Mouse (Mus musculus): ENCODE data around the gene Erf.
"Not testable (repeated sequence)": the region's sequence is repeated elsewhere in the genome, so short reads cannot be mapped to it uniquely, and the experiment has no call there.

Erf gene

DNA sequence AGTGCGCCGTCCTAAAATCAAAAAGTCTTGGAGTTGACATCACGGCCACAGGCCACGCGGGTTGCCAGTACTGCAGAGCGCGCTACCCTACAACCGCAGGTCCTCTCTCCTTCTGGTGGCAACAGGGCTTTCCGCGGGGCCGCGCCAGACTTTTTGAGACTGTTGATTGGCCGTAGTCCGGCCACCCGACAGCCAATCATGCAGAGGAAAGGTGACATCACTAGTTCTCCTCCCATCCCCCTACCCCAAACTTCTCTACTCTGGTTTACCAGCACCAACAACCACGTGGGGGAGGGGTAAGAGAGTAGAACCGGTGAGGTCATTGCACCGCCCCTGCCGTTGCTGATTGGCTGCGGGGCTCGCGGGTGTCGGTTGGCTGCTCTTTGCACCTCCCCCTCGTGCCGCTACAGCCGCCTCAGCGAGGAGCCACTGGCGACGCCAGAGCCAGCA lies 16.8 kb upstream of the Erf start, which contains the start of gene Cic:
TSS of gene Cic (plus strand) at position 404 of the 450 bp plus-strand sequence.
- DNase-seq (ENCODE audit: low spot score) = peak; percentile 100

DNA sequence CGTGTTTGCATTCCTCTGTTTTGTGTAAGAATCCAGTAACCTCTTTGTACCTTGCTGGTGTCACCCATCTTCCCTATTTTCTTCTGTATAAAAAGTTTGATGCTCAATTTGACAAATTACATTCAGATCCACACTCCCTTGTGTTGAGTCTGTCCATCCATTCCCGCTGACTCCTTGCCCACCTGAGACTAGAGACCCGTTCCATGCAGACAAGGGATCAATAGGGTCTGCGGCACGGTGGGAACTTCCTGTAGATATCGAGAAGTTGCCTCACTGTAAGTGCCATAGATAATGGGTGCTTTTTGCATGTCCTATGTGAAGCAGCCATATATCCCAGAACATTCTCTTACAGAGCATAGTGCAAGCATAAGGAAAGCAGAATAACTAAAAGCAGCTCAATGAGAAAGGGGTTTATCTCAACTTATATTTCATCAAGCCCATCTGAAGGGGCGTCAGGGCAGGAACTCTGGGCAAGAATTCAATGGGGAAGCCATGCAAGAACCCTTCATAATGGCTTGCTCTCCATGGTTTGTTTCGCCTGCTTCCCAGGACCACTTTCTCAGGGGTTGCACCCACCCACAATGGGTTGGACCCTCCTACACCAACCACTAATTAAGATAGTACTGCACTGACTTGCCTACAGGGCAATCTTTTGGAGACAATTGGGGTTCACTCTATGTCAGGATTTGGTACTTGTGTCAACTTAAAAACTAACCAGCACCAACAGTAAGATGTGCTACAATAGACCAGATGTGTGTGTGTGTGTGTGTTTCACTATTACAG lies 15.8 kb upstream of the Erf start:
- DNase-seq (ENCODE audit: low spot score) = no peak

- DNase-seq (ENCODE audit: low spot score) = not testable (repeated sequence)
These were observed 15.2 kb upstream of the Erf start for GRCm38 (mm10) chr7:25265743-25266142.

- no peak for DNase-seq (ENCODE audit: low spot score)
These were observed 13.7 kb upstream of the Erf start for GRCm38 (mm10) chr7:25263968-25264870.

DNA sequence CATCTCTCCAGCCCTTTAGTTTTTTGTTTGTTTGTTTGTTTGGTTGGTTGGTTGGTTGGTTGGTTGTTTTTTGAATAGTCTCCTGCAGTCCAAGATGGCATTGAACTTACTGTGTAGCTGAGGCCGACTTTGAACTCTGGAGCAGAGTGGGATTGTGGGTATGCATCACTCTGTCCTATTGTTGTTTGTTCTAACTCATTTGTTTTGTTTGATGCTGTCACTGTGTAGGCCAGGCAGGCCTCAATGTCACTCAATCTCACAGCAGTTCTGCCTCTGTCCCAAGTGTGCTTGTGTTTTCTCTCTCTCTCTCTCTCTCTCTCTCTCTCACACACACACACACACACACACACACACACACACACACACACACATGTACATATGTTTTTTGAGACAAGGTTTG lies 11.3 kb upstream of the Erf start:
- DNase-seq (ENCODE audit: low spot score) = no peak

GRCm38 (mm10) chr7:25251822-25252221 lies 1.3 kb upstream of the Erf start:
- DNase-seq (ENCODE audit: low spot score) = no peak

GRCm38 (mm10) chr7:25251071-25251791 lies 670 bp upstream of the Erf start:
- DNase-seq (ENCODE audit: low spot score) = no peak

- peak; percentile 76 for DNase-seq (ENCODE audit: low spot score)
These were observed 1.0 kb downstream of the Erf start for GRCm38 (mm10) chr7:25249314-25250140.

- DNase-seq (ENCODE audit: low spot score) = no peak
These were observed 1.7 kb downstream of the Erf start for GRCm38 (mm10) chr7:25248846-25249313.

DNA sequence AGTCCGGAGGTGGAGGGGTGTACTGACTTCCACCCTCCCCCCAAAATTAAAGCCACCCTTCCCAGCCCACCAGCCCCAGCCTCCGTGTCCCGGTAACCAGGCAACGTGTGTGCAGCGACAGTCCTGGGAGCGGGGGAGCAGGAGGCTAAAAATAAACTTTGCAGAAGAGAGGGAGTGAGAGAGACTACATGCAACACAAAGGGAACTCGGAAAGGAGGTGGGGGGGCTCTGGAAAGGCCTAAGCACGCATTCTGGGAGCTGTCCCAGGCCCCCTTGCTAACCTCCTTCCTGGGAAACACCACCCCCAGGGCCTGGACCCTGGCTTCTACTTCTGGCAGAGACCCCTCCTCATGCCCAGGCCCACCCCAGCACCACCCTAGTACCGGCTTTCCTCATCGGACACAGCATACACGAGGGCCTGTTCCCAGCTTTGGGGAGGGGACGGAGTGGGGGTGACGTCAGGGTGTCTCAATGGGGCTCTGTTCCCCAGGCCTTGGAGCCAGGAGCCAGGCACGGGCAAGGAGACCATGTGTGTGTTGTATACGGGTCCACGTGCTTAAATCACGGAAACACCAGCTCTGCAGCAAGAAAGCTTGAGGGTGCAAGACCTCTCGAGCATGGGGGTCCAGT lies 2.4 kb downstream of the Erf start:
- DNase-seq (ENCODE audit: low spot score) = peak; percentile 87

GRCm38 (mm10) chr7:25247498-25247897 lies 3.1 kb downstream of the Erf start:
- DNase-seq (ENCODE audit: low spot score) = no peak

DNA sequence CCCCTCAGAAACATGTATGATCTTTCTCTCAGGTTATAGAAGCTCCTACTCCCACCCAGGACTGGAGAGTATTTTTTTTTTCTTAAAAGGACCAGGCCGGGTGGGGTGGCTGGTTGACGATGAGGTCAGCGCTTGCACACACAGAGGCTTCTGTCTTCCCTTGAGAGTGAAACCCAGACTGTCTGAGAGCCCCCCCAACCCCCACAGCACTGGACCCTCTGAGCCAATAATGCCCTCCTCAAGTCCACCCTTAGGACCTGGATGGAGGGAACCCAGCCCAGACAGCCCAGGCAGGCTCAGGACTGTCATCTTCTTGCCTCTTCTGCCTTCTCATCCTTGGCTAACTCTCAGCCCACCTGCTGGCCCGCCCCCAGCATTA lies 3.8 kb downstream of the Erf start:
- DNase-seq (ENCODE audit: low spot score) = peak; percentile 62

- peak; percentile 80 for DNase-seq (ENCODE audit: low spot score)
These were observed 4.3 kb downstream of the Erf start for GRCm38 (mm10) chr7:25246079-25246758.

- DNase-seq (ENCODE audit: low spot score) = no peak
These were observed 5.8 kb downstream of the Erf start for GRCm38 (mm10) chr7:25244562-25245369.

GRCm38 (mm10) chr7:25243361-25243760 lies 7.2 kb downstream of the Erf start:
- no peak for DNase-seq (ENCODE audit: low spot score)

GRCm38 (mm10) chr7:25241062-25241461 lies 9.5 kb downstream of the Erf start:
- DNase-seq (ENCODE audit: low spot score) = peak; percentile 86

DNA sequence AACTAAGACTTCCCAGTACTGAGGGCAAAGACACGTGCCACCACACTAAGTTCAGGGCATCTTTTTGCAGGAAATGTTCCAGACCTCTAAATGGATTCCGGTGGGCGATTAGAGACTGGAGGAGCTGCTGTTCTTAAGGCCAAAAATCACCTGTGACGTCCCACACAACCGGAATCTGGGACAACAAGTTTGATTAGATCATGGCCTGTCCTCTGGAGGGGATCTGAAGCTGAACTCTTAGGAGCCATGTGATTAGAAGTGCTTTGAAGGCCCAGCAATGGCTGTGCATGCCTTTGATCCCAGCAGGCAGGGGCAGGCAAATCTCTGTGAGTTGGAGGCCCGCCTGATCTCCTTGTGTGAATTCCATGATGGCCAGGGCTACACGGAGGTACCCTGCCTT lies 9.9 kb downstream of the Erf start:
- no peak for DNase-seq (ENCODE audit: low spot score)

DNA sequence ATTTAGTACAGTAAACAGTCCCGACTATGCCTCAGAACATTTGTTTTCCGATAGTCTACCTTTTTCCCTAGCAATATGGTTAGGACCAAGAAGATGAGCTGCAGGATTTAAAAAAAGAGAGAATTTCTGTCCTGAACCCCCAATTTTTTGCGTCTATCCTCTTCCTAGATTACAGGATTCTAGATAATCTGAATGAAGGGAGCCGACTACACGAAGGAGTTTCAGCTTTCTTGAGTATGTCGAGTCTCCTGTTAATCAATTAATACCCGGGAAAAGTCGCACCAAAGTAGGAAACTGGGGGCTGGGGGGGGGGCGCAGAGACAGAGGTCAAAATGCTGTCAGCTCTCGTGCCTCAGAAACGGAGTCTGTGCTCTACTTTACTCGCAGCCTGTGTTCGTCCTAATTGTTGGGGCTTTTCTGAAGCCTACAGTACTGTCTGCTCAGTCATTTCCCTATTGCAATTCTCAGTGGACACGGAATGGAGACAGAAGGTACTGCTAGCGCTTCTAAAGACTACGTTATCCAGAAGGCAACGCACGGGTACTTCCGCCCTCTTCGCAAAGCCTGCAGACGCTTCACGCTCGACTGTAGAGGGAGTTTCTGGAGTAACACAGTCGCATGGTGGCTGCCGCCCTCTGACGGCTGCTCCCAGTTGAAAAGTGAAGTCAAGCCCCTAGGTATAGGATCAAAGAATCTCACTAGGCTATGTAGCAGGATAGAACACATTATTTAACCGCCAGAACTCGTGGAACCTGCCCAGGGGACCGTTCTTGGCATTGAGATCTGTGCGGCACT lies 11.5 kb downstream of the Erf start:
- peak; percentile 89 for DNase-seq (ENCODE audit: low spot score)

Data from layer of hippocampus, adult 11-12 months (tissue).